Mouse (Mus musculus): Measurements from ENCODE around the gene Rfx7.

Gene Rfx7

GRCm38 (mm10) chr9:72531996-72532380, at the start of gene Rfx7:
Gene Rfx7, plus strand, starts transcription at chr9:72532240.
- peak; percentile 83 for DNase-seq

GRCm38 (mm10) chr9:72488523-72488922, 43.5 kb upstream of the Rfx7 start:
- DNase-seq: no peak

- no peak for DNase-seq
These were observed 42.9 kb upstream of the Rfx7 start for GRCm38 (mm10) chr9:72489131-72489530.

- DNase-seq: peak; percentile 93
These were observed 40.4 kb upstream of the Rfx7 start for GRCm38 (mm10) chr9:72491559-72492193.

GRCm38 (mm10) chr9:72492194-72492565, 39.9 kb upstream of the Rfx7 start, which contains the start of gene Tex9:
Gene Tex9, minus strand, starts transcription at chr9:72492212.
- peak; percentile 33 for DNase-seq

GRCm38 (mm10) chr9:72493465-72493864, 38.6 kb upstream of the Rfx7 start:
- DNase-seq: peak; percentile 75

- DNase-seq: no peak
These were observed 37.9 kb upstream of the Rfx7 start for GRCm38 (mm10) chr9:72493984-72494685.

GRCm38 (mm10) chr9:72496691-72497090, 35.3 kb upstream of the Rfx7 start:
- no peak for DNase-seq

- no peak for DNase-seq
These were observed 34.9 kb upstream of the Rfx7 start for GRCm38 (mm10) chr9:72497171-72497570.

GRCm38 (mm10) chr9:72512229-72512981, 19.6 kb upstream of the Rfx7 start:
- no peak for DNase-seq

GRCm38 (mm10) chr9:72515366-72515765, 16.7 kb upstream of the Rfx7 start:
- no peak for DNase-seq

- no peak for DNase-seq
These were observed 12.8 kb upstream of the Rfx7 start for GRCm38 (mm10) chr9:72519246-72519645.

GRCm38 (mm10) chr9:72520849-72521248, 11.2 kb upstream of the Rfx7 start:
- no peak for DNase-seq

GRCm38 (mm10) chr9:72526091-72526490, 5.9 kb upstream of the Rfx7 start:
- no peak for DNase-seq

GRCm38 (mm10) chr9:72530237-72530636, 1.8 kb upstream of the Rfx7 start:
- peak; percentile 92 for DNase-seq

GRCm38 (mm10) chr9:72530824-72531223, 1.2 kb upstream of the Rfx7 start:
- DNase-seq: peak; percentile 22

GRCm38 (mm10) chr9:72531291-72531995, 597 bp upstream of the Rfx7 start:
- DNase-seq: peak; percentile 80

- peak; percentile 77 for DNase-seq
These were observed 495 bp downstream of the Rfx7 start for GRCm38 (mm10) chr9:72532381-72533088.

- DNase-seq: no peak
These were observed 1.0 kb downstream of the Rfx7 start for GRCm38 (mm10) chr9:72533089-72533415.

GRCm38 (mm10) chr9:72534985-72535384, 2.9 kb downstream of the Rfx7 start:
- DNase-seq: no peak

GRCm38 (mm10) chr9:72535394-72535793, 3.4 kb downstream of the Rfx7 start:
- no peak for DNase-seq

GRCm38 (mm10) chr9:72537086-72537485, 5.0 kb downstream of the Rfx7 start:
- DNase-seq: no peak

GRCm38 (mm10) chr9:72543590-72543989, 11.6 kb downstream of the Rfx7 start:
- DNase-seq: no peak

Measured in thymus, postnatal 14 days (tissue).